Mouse (Mus musculus): ENCODE data around the gene Uqcr11. TPM values are rescaled to one million over a fixed set of nuclear protein-coding genes. Genes with fewer than 3 reads are reported as not detected.
A peak's percentile ranks its signal among the peaks of the same experiment; 100 is the strongest.

Gene Uqcr11
- polyA plus RNA-seq, 1 experiment from 2014 or later = 459 TPM

DNA sequence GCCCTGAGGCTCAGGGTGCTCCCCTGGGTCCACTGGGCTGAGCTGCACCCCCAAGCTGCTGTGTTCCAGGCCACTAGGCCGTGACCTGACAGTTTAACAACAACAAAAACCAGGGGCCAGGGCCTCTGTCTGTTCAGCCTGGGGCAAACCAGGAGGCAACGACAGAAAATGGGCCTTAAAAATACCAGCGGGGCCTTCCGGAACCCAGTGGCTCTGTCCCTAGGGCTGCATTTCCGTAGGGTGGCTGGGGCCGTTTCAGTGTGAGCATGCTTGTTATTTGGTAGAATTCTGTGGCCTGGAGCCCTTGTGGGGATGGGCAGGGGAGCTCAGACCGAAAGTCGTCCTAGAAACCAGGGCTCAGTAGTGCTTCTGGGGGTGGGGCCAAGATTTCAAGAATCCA is 23.2 kb upstream of the Uqcr11 start:
- H3K27me3 ChIP-seq = no peaks in the 10 kb centered on the region
- H3K4me1 ChIP-seq = peaks cover 18% of the 10 kb centered on the region
- ATAC-seq (ENCODE audit: low FRiP score, low read depth) = no peak
- H3K9ac ChIP-seq = no peak overlapping the region
- no peak overlapping the region for H3K4me3 ChIP-seq
- peaks cover 65% of the 10 kb centered on the region for H3K36me3 ChIP-seq
- H3K27ac ChIP-seq = no peak overlapping the region
- 85% methylated on average over 8 of the region's 8 CpGs for WGBS
- H3K9me3 ChIP-seq = no peaks in the 10 kb centered on the region
- H3K4me2 ChIP-seq (replicated peaks) = no peak overlapping the region

DNA sequence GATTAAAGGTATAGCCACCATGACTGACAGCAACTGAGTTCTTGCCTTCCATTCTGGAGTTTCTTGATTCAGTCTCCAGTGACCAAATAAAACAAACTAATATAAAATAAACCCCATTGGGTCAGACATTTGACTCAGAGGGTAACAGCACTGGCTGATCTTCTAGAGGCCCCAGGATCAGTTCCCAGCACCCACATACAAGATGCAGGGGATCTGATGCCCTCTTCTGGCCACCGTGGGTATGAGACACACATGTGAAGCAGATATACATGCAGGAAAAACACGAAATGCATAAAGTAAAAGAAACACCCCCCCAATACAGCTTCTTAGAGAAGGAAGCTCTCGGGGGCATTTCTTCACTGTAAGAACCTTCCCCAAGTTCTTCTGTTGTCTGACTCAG is 18.4 kb upstream of the Uqcr11 start:
- H3K4me2 ChIP-seq (replicated peaks) = no peak overlapping the region
- 96% methylated on average over 3 of the region's 3 CpGs for WGBS
- H3K27ac ChIP-seq = no peak overlapping the region
- no peaks in the 10 kb centered on the region for H3K9me3 ChIP-seq
- H3K4me3 ChIP-seq = no peak overlapping the region
- no peaks in the 10 kb centered on the region for H3K27me3 ChIP-seq
- 0 out of 2 replicates have a peak, but pooled peaks cover 9% of the 10 kb centered on the region for H3K4me1 ChIP-seq
- H3K9ac ChIP-seq = no peak overlapping the region
- ATAC-seq (ENCODE audit: low FRiP score, low read depth) = no peak
- peaks cover 95% of the 10 kb centered on the region for H3K36me3 ChIP-seq

DNA sequence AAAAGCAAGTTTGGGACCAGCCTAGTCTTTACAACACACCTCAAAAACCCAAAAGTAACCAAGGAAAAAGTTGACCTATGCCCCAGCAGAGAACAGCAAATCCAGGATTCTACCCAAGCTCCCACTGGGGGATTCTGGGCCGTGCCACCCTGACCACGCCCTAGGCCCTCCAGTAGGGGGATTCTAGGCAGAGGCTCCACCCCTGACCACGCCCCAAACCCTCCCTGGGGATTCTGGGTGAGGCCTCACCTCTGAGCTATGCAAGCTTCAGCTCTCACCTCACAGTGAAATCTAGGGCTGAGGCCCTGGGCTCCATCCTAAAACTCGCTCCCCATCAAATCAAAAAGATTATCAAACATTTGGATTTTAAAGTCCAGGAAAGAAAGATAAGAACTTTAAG is 16.9 kb upstream of the Uqcr11 start:
- Histone ChIP-seq H3K9ac (no peak overlapping the region), H3K9me3 (no peaks in the 10 kb centered on the region), H3K36me3 (peaks cover 95% of the 10 kb centered on the region), H3K4me2 (replicated peaks) (no peak overlapping the region), H3K27ac (no peak overlapping the region), H3K4me1 (peaks cover 22% of the 10 kb centered on the region), H3K4me3 (no peak overlapping the region), H3K27me3 (no peaks in the 10 kb centered on the region)
- WGBS = 57% methylated on average over 4 of the region's 4 CpGs
- ATAC-seq (ENCODE audit: low FRiP score, low read depth) = no peak

DNA sequence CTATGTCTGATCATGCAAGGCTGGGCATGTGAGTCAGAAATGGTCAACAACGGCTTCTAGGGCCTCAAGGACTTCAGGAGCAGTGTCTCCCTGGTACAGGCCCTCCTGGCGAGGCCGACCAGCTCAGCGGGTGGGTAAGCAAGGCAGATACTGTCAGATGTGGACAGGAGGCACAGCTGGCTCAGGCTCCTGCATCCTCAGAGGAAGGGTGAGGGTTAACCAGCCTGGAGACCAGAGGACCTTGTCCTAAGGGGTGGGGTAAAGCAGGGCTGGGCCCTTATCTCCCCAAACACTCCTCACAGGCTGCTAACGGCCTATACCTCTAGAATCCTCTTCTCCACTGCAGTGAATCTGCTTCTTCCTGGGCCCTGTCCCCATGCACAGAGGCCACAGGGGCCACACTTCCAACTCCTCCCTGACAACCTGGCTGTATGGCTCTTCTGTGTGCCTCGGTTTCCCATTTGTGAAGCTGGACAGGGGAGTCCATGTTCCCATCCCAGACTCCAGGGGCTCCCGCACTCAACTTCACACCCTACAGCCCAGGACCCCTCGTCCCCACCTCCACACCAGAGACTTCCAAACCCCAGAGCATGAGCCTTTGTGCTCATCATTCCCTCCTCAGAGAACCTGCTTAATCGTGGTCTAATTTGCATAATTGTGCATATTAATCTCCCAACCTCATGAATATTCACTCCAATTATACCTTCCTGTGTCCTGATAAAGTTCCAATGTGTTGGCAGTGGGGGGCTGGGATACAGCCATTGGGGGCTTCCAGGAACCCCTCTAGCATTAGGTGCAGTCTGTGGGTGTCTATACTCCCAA is 15.2 kb upstream of the Uqcr11 start:
- no peak overlapping the region for H3K4me3 ChIP-seq
- no peak overlapping the region for H3K27ac ChIP-seq
- no peak overlapping the region for H3K9ac ChIP-seq
- no peak for ATAC-seq (ENCODE audit: low FRiP score, low read depth)
- H3K4me2 ChIP-seq (replicated peaks) = no peak overlapping the region
- H3K4me1 ChIP-seq = peaks cover 25% of the 10 kb centered on the region
- peaks cover 95% of the 10 kb centered on the region for H3K36me3 ChIP-seq
- H3K27me3 ChIP-seq = no peaks in the 10 kb centered on the region
- 90% methylated on average over 9 of the region's 9 CpGs for WGBS
- no peaks in the 10 kb centered on the region for H3K9me3 ChIP-seq

DNA sequence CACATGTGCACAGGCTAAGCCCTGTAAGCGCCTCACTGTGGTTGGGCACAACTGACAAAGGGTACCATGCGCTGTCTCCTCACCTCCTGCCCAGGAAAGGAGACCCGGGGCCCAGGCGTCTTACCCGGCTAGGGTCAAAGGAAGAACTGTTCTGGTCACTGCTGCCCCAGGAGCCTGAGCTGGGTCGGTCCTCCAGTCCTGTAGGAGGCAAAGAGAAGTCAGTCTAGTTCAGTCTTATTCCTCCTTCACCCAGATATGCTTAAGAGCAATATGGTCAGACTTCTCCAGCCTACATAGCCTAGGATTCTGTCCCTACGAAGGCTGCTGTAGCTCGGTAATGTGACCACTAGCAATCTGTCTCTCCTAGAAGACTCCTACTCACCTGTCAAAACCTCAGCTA is 14.6 kb upstream of the Uqcr11 start:
- Histone ChIP-seq H3K9me3 (no peaks in the 10 kb centered on the region), H3K36me3 (peaks cover 95% of the 10 kb centered on the region), H3K9ac (no peak overlapping the region), H3K4me2 (replicated peaks) (no peak overlapping the region), H3K4me1 (peaks cover 25% of the 10 kb centered on the region), H3K4me3 (no peak overlapping the region), H3K27ac (no peak overlapping the region), H3K27me3 (no peaks in the 10 kb centered on the region)
- 96% methylated on average over 8 of the region's 8 CpGs for WGBS
- no peak for ATAC-seq (ENCODE audit: low FRiP score, low read depth)

DNA sequence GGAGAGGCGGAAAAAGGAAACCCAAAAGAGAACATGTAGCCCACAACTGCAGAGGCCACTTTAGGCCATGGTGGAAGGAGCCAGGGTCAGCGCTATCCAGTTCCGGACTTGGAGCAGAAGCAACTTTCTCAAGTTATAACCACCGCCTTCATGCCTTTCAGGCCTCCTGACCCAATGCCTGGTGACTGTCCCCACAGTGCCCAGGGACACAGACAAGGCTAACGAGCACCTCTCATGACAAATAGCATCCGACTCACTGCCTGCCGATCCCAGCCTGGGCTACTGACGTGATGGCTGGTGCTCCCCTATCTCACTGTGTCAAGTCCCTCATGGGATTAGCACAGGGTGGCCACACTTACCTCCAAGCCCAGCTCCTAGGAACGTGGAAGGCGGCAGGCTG is 14.1 kb upstream of the Uqcr11 start:
- Histone ChIP-seq H3K4me1 (peaks cover 25% of the 10 kb centered on the region), H3K27ac (no peak overlapping the region), H3K4me3 (no peak overlapping the region), H3K4me2 (replicated peaks) (no peak overlapping the region), H3K9me3 (no peaks in the 10 kb centered on the region), H3K27me3 (no peaks in the 10 kb centered on the region), H3K36me3 (peaks cover 95% of the 10 kb centered on the region), H3K9ac (no peak overlapping the region)
- 93% methylated on average over 10 of the region's 10 CpGs for WGBS
- ATAC-seq (ENCODE audit: low FRiP score, low read depth) = no peak

DNA sequence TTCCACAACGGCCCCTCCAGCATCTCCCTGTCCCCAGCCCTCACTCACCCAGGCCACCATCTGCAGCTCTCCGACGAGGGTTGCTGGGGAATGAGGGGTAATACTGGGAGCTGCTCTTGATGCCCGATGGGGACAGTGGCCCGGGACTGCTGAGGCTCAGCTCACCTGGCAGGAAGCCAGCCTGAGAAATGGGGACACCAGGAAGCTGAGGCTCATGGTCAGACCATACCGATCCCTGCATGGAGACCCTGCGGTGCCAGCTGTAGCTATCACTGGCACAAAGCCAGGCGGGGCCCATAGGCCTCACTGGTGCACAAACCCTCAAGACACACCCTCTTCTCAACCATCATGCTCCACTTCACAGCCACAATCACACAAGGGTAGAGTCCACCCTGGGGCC is 12.8 kb upstream of the Uqcr11 start:
- no peak overlapping the region for H3K4me3 ChIP-seq
- WGBS = 85% methylated on average over 8 of the region's 8 CpGs
- no peak overlapping the region; the same call in 1 of the 2 replicates for H3K27ac ChIP-seq
- peaks cover 25% of the 10 kb centered on the region for H3K4me1 ChIP-seq
- no peak overlapping the region for H3K4me2 ChIP-seq (replicated peaks)
- peaks cover 95% of the 10 kb centered on the region for H3K36me3 ChIP-seq
- no peak for ATAC-seq (ENCODE audit: low FRiP score, low read depth)
- H3K9ac ChIP-seq = no peak overlapping the region
- H3K27me3 ChIP-seq = no peaks in the 10 kb centered on the region
- no peaks in the 10 kb centered on the region for H3K9me3 ChIP-seq

DNA sequence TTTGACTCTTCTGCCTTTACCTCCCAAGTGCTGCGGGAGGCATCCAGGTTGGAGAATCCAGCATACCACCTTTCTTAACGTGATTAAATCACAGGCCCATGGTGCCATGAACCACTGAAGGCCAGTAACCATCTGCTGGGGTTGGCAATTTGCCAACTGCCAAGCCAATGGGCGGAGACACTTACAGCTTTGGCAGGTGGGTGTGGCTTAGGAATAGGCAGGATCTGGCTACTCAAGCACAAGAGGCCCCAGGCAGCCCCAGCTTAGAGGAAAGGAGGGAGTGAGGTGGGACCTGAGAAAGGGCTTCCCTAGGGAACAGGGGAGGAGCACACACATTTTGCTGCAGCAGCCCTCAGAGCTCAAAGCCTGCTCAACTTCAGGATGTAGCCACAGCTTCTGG is 11.7 kb upstream of the Uqcr11 start:
- Histone ChIP-seq H3K4me3 (no peak overlapping the region), H3K27ac (no peak overlapping the region), H3K9me3 (no peaks in the 10 kb centered on the region), H3K4me2 (replicated peaks) (no peak overlapping the region), H3K27me3 (no peaks in the 10 kb centered on the region), H3K9ac (no peak overlapping the region), H3K36me3 (peaks cover 95% of the 10 kb centered on the region), H3K4me1 (peaks cover 18% of the 10 kb centered on the region)
- WGBS = 64% methylated on average over 3 of the region's 3 CpGs
- peak; percentile 12; the same call in 1 of the 2 replicates for ATAC-seq (ENCODE audit: low FRiP score, low read depth)

DNA sequence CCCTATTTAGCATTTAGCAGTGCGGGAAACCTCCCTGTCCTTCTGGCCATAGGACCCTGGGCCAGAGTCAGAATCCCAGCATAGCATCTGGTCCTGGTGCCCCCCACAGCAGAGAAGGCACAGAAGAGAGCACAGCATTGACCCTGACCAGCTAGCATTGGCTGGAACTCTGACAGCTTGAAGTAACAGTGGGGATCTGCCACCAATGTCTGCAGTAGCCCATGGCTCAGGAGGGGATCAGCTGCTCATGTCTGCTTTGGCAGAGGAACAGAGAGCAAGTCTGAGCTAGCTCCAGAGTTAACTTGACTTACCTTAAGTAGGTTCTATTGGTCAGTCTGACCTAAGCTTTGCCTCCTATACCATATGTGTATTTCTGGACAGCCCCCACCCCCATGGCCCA is 11.2 kb upstream of the Uqcr11 start:
- H3K9me3 ChIP-seq = no peaks in the 10 kb centered on the region
- peaks cover 97% of the 10 kb centered on the region for H3K36me3 ChIP-seq
- no peak overlapping the region for H3K27ac ChIP-seq
- no peak for ATAC-seq (ENCODE audit: low FRiP score, low read depth)
- H3K4me3 ChIP-seq = no peak overlapping the region
- WGBS = 100% methylated on average over 1 of the region's 1 CpGs
- no peaks in the 10 kb centered on the region for H3K27me3 ChIP-seq
- H3K4me2 ChIP-seq (replicated peaks) = no peak overlapping the region
- H3K4me1 ChIP-seq = peaks cover 18% of the 10 kb centered on the region
- H3K9ac ChIP-seq = no peak overlapping the region

DNA sequence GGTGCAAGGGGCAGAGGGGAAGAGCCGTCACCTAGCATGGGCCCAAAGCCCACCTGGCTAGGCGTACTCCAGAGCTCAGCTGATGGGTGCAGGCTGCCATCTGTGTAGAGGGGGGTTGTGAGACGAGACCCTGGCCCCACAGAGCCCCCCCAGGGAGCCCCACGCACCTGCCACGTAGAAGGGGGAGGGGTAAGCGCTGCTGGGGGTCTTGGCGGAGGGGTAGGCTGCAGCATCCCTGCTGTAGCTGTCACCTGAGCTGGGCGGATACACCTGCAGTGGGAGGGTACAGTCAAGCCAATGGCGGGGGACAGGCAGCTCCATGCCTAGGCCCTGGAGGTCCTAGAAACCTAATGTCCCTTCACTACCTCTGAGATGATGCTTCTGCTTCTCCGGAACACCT is 10.7 kb upstream of the Uqcr11 start:
- Histone ChIP-seq H3K4me2 (replicated peaks) (no peak overlapping the region), H3K27me3 (no peaks in the 10 kb centered on the region), H3K9ac (no peak overlapping the region), H3K4me3 (no peak overlapping the region), H3K9me3 (no peaks in the 10 kb centered on the region), H3K4me1 (peaks cover 17% of the 10 kb centered on the region), H3K36me3 (peaks cover 100% of the 10 kb centered on the region), H3K27ac (no peak overlapping the region)
- no peak for ATAC-seq (ENCODE audit: low FRiP score, low read depth)
- 85% methylated on average over 10 of the region's 10 CpGs for WGBS

DNA sequence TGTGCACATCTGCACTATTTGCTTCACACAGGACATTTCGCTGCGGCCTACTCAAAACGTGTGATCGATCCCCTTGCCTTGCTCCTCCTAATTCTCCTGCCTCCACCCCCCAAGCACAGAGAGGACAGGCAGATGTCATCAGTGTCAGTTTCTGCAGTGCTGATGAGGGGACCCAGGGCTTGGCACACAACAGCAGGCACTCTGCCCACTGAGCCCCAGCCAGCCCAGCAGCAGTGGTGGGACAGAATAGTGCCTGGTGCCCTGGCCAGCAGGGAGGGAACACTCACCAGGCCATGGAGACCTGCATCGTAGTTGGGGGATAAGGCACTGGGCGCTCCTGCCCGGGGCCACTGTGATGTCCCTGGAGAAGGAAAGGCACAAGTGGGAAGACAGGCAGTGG is 8.9 kb upstream of the Uqcr11 start:
- Histone ChIP-seq H3K4me3 (no peak overlapping the region), H3K4me1 (peaks cover 16% of the 10 kb centered on the region), H3K27ac (no peak overlapping the region), H3K9me3 (no peaks in the 10 kb centered on the region), H3K9ac (no peak overlapping the region), H3K4me2 (replicated peaks) (no peak overlapping the region), H3K27me3 (no peaks in the 10 kb centered on the region), H3K36me3 (peaks cover 100% of the 10 kb centered on the region)
- ATAC-seq (ENCODE audit: low FRiP score, low read depth) = no peak
- WGBS = 86% methylated on average over 7 of the region's 7 CpGs

DNA sequence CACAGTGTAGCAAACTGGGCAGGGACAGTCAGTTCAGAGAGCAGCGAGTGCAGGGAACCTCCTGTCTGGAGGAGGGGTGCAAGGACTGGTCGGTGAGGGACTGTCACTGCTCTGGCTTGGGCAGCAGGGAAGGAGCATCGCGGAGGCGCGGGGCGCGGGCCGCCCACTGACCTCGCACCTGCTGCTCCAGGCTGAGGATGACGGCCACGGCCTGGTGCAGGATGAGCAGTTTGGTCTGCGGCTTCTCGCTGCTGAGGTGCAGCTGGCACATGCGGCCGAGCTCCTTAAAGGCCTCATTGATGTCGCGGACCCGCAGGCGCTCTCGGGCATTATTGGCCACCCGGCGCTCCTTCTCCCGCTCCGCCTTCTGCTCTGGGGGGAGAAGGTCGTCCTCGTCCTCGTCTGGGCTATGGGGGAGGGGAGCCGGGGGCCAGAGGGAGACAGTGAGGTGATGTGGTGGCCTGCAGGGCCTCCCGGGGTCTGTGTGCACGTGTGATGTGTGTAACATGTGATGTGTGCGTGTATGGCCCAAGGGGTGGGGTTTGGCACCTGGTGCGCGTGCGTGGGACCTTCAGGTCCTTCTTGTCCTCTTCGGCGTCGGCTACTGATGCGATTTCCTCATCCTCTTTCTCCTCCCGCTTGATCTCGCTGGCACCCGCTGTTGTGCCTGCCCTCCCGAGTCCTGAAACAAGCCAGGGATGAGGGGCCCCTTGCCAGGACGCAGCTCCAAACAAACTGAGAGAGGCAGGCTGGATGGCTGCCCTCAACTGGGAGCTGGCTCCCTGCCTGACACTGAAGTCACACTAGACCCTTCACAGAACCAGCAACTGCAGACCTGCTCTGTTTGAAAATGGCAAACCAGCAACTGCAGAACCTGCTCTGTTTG is 6.3 kb upstream of the Uqcr11 start:
- Histone ChIP-seq H3K27me3 (no peaks in the 10 kb centered on the region), H3K4me1 (peaks cover 4% of the 10 kb centered on the region; the same call in 1 of the 2 replicates), H3K4me2 (replicated peaks) (no peak overlapping the region), H3K4me3 (no peak overlapping the region), H3K36me3 (peaks cover 94% of the 10 kb centered on the region), H3K27ac (no peak overlapping the region), H3K9me3 (no peaks in the 10 kb centered on the region), H3K9ac (no peak overlapping the region)
- ATAC-seq (ENCODE audit: low FRiP score, low read depth) = no peak
- WGBS = 87% methylated on average over 44 of the region's 44 CpGs
